Mouse (Mus musculus) T-helper 17 cell (primary cell): Measurements from ENCODE around the gene Asb4.

Experiments used
- in situ Hi-C, 2 experiments: fragments of 300-600 bp; cut with MboI, MseI; formaldehyde crosslinking; loops; 1 replicate in 1 of 2; 2 replicates in 1 of 2; pipeline ENCODE4 v1.15.1; 2025; ENCODE audit warnings: high pct_unique_total_duplicates in 2 of 2

The Asb4 gene

DNA sequence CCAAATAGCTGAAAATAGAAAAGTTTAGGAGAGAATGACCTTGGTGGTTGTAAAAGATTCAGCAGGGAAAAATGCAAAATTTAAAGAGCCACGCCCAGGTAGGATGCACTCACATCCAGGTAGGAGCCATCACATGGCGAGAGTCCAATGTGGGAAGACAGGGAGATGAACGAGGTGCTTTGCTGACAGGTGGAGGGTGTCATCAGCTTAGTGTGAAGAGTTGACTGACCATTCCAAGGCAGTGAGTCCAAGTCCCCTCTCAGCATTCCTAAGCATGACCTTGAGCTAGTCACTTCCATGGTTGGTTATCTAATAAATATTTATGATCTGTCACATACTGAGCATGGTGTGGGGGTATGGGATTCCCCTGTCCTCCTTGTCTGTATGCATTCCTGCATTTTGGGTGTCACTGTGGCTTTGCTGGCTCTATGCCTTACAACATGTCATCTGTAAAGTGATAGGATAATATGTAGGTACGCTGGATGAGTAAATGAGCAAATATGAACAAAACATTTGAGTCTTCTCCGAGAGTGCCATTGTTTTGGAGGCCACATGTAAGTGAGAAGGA, 61.2 kb downstream of the Asb4 start:
- in situ Hi-C loops, result no loop called here

DNA sequence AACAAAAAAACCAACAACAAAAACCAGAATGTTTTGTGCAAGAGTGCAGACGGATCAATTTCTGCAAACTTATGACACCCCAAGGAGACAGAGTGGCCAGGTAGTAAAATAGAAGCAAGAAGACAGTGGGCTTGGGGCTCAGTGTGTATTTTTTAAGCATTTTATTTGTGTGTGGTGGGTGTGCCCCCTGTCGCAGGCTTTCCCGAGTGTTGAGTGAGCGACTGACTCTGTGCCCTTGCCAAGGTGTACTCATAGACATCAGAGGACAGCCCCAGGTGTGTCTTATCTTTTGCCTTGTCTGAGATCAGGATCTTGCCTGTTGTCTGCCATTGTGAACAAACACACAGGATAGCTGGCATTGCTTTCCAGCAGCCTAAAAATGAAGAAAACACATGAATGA, 63.8 kb downstream of the Asb4 start:
- in situ Hi-C loops, result no loop called here

DNA sequence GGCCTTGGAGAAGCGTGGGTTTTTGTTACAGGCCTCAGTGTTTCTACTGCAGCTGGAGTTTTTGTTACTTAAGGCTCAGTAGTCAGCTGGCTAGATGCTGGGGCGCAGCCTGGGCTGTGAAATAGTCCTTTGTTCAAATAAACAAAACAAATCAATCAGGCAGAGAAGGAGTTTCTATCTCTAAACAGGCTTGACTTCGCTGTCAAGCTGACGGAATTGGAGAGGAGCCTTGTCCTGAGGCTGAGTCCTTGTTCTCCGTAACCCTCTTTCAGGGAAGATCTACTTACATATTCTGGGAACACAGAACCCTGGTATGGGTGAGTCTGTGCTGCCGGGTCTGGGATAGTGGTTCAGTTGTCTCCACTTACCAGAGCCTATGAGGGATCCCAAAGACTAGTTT, 64.4 kb downstream of the Asb4 start:
- in situ Hi-C loops, result no loop called here

DNA sequence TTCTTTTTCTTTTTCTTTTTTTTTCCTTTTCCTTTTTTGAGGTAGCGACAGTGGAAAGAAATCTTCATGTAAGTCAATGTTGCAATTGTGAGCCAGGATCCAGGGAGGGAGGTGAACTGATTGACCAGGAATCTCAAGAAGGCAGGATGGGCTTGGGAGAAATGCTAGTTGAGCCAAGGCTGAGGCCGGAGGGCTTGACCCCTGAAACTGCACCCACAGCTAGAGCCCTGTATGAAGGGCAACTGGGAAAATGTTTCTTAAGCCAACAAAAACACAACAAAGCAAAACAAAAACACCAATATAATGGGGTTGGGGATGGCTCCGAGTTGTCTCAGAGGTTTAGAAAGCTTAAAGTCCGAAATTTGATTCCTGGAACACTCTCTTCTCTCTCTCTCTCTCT, 65.2 kb downstream of the Asb4 start:
- in situ Hi-C loops, result no loop called here

DNA sequence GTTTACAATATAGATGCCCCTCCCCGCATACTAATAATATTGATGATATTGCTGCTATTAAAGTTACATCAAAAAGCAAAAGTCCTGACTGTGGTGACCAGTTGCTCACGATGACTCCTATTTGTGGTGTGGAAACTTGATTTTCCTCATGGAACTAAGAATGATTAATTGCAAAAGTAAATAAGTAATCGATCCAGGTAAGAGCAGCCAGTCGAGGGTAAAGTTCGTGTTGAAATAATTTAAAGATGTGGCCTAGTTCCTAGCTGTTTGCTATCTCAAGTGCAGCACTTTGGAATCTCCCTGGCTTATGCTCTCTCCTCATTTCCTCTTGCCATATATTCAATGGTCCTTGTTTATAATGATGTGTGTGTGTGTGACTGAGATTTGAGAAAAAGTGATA, 66.7 kb downstream of the Asb4 start:
- in situ Hi-C loops, result no loop called here

DNA sequence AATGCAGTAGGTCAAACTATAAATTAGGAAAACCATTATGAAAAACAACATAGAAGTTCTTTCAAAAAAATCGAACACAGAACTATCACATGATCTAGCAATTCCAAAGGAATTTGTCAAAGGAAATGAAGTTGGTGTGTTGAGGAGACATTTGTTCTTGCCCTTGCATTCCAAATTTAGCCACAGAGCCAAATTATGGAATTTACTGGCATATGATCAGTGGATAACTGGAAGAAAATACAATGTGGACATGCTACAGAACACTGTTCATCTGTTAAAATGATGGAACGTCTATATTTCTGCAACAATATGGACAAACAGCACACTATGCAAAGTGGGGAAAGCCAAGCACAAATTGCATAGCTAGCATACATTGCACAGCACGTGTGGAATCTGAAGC, 72.7 kb downstream of the Asb4 start:
- in situ Hi-C loops, result no loop called here

DNA sequence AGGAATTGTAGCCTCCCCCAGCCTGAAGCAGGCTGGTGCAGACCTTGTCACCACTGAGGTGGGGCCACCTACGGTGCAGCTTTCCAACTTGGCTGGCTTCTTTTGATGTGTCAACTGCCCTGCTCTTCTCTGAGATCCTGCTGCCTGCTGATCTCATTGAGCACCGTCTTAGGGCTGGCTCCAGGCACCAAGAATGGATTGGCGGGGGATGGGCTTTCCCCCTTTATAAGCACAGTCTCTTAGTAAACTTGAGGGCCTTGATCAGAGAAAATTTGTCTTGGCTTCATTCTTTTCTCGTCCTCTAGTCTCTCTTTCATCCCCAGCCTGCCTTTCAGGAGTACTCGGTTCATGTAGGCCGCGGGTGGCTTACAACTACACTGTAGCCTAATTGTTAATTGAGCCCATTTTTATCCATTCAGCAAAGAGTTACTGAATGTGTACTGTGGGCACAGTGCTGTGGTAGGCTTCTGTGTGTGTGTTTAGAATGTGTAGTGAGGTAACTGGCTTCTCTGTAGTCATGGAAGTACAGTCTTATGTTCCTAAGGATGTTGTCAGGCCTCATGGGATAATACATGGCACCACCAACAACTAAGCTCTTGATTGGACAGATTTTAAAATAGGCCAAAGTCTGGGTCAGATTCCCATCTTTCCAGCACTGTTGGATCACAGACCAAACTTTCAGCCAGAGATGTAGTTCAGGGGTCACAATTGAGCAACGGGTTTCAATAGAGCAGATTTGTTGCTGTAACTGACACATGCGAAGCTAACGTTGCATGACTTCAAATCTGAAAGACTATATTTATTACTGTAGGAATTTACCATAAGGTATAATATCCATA, 87.5 kb downstream of the Asb4 start:
- in situ Hi-C loops, result no loop called here

DNA sequence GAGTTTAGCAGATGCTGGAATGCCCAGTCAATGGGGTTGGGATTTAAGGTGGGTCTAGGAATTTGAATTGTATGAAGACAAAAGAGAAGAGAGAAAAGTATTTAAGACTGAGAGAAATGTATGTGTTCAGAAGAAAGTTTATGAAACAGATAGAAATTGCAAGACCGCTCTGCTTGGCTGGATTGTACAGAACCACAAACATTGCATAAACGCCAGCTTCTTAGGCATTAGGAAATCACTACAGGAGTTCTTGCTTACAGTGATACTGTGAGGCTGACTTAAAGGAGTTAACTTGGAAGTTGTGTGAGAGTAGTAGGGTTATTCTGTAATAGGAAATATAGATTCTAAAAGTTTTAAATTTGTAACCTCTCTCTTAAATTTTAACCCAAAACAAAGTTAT, 89.5 kb downstream of the Asb4 start:
- in situ Hi-C loops, result no loop called here

DNA sequence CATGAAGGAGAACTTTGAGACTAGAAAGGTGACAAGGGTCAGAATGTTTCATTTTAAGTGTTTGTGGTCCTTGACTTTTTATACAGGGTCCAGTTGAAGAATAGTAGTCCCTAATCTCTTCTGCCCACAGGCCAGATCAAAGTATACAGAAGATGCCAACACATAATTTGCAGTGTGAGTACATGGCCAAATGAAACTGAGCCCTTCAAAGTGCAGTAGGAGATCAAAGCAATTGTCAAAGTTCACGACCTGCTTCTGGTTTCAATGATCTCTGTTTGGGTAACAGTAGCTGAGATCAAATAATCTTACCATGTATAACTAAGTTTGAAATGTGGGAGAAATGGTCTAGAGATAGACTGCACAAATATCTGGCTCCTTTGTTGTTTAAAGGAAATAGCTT, 90.8 kb downstream of the Asb4 start:
- in situ Hi-C loops, result no loop called here

DNA sequence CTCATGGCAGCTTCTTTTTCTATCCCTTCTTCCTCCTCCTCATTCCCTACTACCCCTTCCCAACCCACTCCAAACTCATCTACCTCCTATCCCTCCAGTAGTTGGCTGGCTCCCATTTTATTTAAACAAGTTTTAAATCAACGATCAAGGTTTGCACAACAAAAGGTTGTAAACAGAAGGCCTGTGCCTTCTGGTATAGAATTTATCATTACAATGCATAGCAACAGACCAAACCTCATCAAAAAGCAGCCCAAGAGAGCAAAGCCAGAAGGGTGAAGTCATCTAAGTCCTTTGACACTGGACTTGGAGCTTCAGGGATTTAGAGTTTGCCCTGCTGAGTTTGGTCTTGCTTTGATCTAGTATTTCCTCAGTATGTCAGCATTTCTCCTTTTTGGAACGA, 97.9 kb downstream of the Asb4 start:
- in situ Hi-C loops, result no loop called here

DNA sequence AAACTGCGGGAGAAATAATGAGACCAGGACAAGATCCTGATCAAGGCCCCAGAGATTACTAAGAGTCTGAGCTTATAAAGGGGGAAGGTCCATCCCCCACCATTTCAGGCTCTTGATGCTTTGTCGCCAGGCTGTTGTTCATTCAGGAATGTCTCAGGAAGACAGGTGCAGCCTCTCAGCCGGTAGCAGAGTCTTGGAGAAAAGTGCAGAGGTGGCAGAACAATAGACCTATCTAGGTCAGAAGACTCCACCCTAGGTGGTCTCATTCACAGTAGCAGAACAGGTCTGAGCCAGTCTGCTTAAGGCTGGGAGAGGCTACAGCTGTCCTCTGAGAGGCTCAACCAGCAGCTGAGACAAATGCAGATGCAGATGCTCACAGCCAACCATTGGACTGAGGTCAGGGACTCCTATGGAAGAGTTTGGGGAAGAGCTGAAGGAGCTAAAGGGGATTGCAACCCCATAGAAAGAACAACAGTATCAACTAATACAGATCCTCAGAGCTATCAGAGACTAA, 99.1 kb downstream of the Asb4 start:
- in situ Hi-C loops, result no loop called here
